Mouse (Mus musculus): ENCODE data around the gene Gabrb2. TPM values are rescaled to one million over a fixed set of nuclear protein-coding genes. Genes with fewer than 3 reads are reported as not detected.

Gabrb2 gene
- total and polyA plus RNA-seq, 3 experiments = not detected

DNA sequence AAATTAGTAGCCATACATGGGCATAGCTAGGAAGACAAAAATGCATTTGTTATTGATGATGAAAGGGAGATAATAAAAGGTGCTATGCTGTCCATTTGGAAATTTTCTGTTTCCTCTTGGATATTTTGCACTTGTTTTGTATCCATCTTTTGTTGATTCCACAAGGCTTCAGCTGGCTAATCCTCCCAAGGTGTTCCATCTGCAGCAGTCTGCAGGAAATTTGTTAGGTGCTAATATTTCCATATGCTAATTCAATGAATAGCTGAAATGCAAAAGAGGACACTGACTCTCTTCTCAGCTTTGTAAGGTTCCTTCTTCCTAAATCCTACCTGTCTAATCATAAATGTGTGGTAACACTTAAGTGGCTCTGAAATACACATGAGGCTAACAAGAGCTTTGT is 24.1 kb downstream of the Gabrb2 start:
- TF ChIP-seq ZMIZ1 (IDR thresholded peaks at IDR 0.05; ENCODE audit: low read depth, low read length) = no peak
- no peak for TF ChIP-seq MAX (IDR thresholded peaks at IDR 0.05; ENCODE audit: low read length)
- TF ChIP-seq NELFE (IDR thresholded peaks at IDR 0.05; ENCODE audit: low read depth, low read length) = no peak
- no peak for TF ChIP-seq HCFC1 (IDR thresholded peaks at IDR 0.05; ENCODE audit: low read depth, low read length)
- TF ChIP-seq TBP (IDR thresholded peaks at IDR 0.05; ENCODE audit: low read depth, low read length) = no peak
- no peak for TF ChIP-seq EP300 (IDR thresholded peaks at IDR 0.05; ENCODE audit: low read depth in 1 of 2, low read length in 2 of 2)
- TF ChIP-seq E2F4 (IDR thresholded peaks at IDR 0.05; ENCODE audit: borderline replicate concordance, low read depth, low read length) = no peak
- no peak for TF ChIP-seq ZC3H11A (IDR thresholded peaks at IDR 0.05; ENCODE audit: low read depth, low read length)
- no peak for TF ChIP-seq POLR2AphosphoS5 (IDR thresholded peaks at IDR 0.05; ENCODE audit: borderline replicate concordance, low read depth, low read length)
- TF ChIP-seq MAZ (IDR thresholded peaks at IDR 0.05; ENCODE audit: low read depth, low read length) = no peak
- TF ChIP-seq SIN3A (IDR thresholded peaks at IDR 0.05; ENCODE audit: low read length) = no peak
- no peak for TF ChIP-seq POLR2A (IDR thresholded peaks at IDR 0.05; ENCODE audit: control insufficient read depth in 1 of 2, insufficient read depth in 1 of 2, low read depth in 1 of 2, low read length in 2 of 2, poor library complexity in 1 of 2)
- no peak for TF ChIP-seq USF2 (IDR thresholded peaks at IDR 0.05; ENCODE audit: borderline replicate concordance in 1 of 2, insufficient read depth in 1 of 2, low read depth in 1 of 2, low read length in 2 of 2)
- no peak for TF ChIP-seq TCF12 (IDR thresholded peaks at IDR 0.05; ENCODE audit: low read depth, low read length)
- Histone ChIP-seq H3K79me2 (ENCODE audit: control insufficient read depth, insufficient read depth, low read length, poor library complexity) (no peaks in the 10 kb centered on the region), H3K4me3 (ENCODE audit: control insufficient read depth in 1 of 2, insufficient read depth in 1 of 2, low read depth in 2 of 2, low read length in 2 of 2) (no peak overlapping the region), H3K9ac (ENCODE audit: control insufficient read depth, low read depth, low read length, poor library complexity, severe bottlenecking) (no peak overlapping the region), H3K9me3 (replicated peaks; ENCODE audit: insufficient read depth, low read length) (no peaks in the 10 kb centered on the region), H3K36me3 (ENCODE audit: control insufficient read depth in 1 of 2, insufficient read depth in 2 of 2, low read length in 2 of 2) (no peaks in the 10 kb centered on the region), H3K27ac (ENCODE audit: control insufficient read depth, low read depth, low read length) (no peak overlapping the region), H3K4me1 (ENCODE audit: control insufficient read depth in 1 of 2, insufficient read depth in 2 of 2, low read length in 2 of 2) (no peaks in the 10 kb centered on the region), H3K27me3 (ENCODE audit: control insufficient read depth in 1 of 2, insufficient read depth in 2 of 2, low read length in 2 of 2) (no peaks in the 10 kb centered on the region)
- no peak for DNase-seq (ENCODE audit: low read depth, low spot score)

DNA sequence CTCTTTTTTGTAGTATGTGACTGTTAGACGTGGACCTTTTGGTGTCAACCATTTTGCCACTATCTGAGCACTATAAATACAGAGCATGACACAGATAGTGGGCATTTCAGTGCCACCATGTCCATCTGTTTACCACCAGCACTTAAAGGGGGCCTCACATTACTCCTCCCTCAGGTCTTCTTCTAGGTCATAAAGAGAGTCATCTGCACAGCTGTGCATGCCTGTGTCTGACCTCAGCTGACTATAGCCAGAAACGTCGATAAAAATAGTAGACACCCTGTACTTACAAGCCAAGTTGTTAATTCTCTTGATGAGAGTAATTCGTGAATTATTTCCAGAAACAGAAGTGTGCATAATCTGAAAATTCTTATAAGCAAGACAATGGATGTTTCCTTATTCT is 29.4 kb downstream of the Gabrb2 start:
- Histone ChIP-seq H3K4me3 (ENCODE audit: control insufficient read depth in 1 of 2, insufficient read depth in 1 of 2, low read depth in 2 of 2, low read length in 2 of 2) (no peak overlapping the region), H3K36me3 (ENCODE audit: control insufficient read depth in 1 of 2, insufficient read depth in 2 of 2, low read length in 2 of 2) (no peaks in the 10 kb centered on the region), H3K79me2 (ENCODE audit: control insufficient read depth, insufficient read depth, low read length, poor library complexity) (no peaks in the 10 kb centered on the region), H3K27me3 (ENCODE audit: control insufficient read depth in 1 of 2, insufficient read depth in 2 of 2, low read length in 2 of 2) (no peaks in the 10 kb centered on the region), H3K4me1 (ENCODE audit: control insufficient read depth in 1 of 2, insufficient read depth in 2 of 2, low read length in 2 of 2) (no peaks in the 10 kb centered on the region), H3K9ac (ENCODE audit: control insufficient read depth, low read depth, low read length, poor library complexity, severe bottlenecking) (no peak overlapping the region), H3K27ac (ENCODE audit: control insufficient read depth, low read depth, low read length) (no peak overlapping the region), H3K9me3 (replicated peaks; ENCODE audit: insufficient read depth, low read length) (no peaks in the 10 kb centered on the region)
- TF ChIP-seq GATA1 (IDR thresholded peaks at IDR 0.05; ENCODE audit: low read depth, low read length) (no peak), HCFC1 (IDR thresholded peaks at IDR 0.05; ENCODE audit: low read depth, low read length) (no peak), ELF1 (IDR thresholded peaks at IDR 0.05; ENCODE audit: low read depth, low read length) (no peak), NELFE (IDR thresholded peaks at IDR 0.05; ENCODE audit: low read depth, low read length) (no peak), EP300 (IDR thresholded peaks at IDR 0.05; ENCODE audit: low read depth in 1 of 2, low read length in 2 of 2) (no peak), CHD1 (IDR thresholded peaks at IDR 0.05; ENCODE audit: low read depth, low read length) (no peak), RAD21 (IDR thresholded peaks at IDR 0.05; ENCODE audit: low read depth, low read length) (no peak), MAFK (IDR thresholded peaks at IDR 0.05; ENCODE audit: borderline replicate concordance, low read depth, low read length) (no peak), CHD2 (IDR thresholded peaks at IDR 0.05; ENCODE audit: low read length) (no peak), MEF2A (IDR thresholded peaks at IDR 0.05; ENCODE audit: extremely low read depth, insufficient replicate concordance, low read depth, low read length, poor library complexity, severe bottlenecking) (no peak), BHLHE40 (IDR thresholded peaks at IDR 0.05; ENCODE audit: borderline replicate concordance, low read depth, low read length) (no peak), JUND (IDR thresholded peaks at IDR 0.05; ENCODE audit: low read depth, low read length) (no peak), ZC3H11A (IDR thresholded peaks at IDR 0.05; ENCODE audit: low read depth, low read length) (no peak), USF2 (IDR thresholded peaks at IDR 0.05; ENCODE audit: borderline replicate concordance in 1 of 2, insufficient read depth in 1 of 2, low read depth in 1 of 2, low read length in 2 of 2) (no peak), POLR2AphosphoS5 (IDR thresholded peaks at IDR 0.05; ENCODE audit: borderline replicate concordance, low read depth, low read length) (no peak), E2F4 (IDR thresholded peaks at IDR 0.05; ENCODE audit: borderline replicate concordance, low read depth, low read length) (no peak), ETS1 (IDR thresholded peaks at IDR 0.05; ENCODE audit: low read depth, low read length) (no peak), SMC3 (IDR thresholded peaks at IDR 0.05; ENCODE audit: low read depth, low read length) (no peak), MYB (IDR thresholded peaks at IDR 0.05; ENCODE audit: low read depth, low read length) (no peak), TCF12 (IDR thresholded peaks at IDR 0.05; ENCODE audit: low read depth, low read length) (no peak)
- DNase-seq (ENCODE audit: low read depth, low spot score) = no peak

Measured in MEL (cell line).